Mouse (Mus musculus) brain, embryonic 14.5 days (tissue): ENCODE data around the gene Zbtb20.

Experiments used
- CTCF ChIP-seq: fragments of 200-500 bp; IDR thresholded peaks from 2 replicates; pipeline ENCODE4 v1.5.1; 2012; ENCODE audit warnings: inconsistent platforms, mild to moderate bottlenecking, moderate library complexity, borderline replicate concordance; ENCODE audit not compliant: insufficient read depth, insufficient read length; ENCODE audit errors: extremely low read depth
- POLR2A ChIP-seq: fragments of 200-500 bp; IDR thresholded peaks from 2 replicates; pipeline ENCODE4 v1.6.1; 2012; ENCODE audit warnings: mild to moderate bottlenecking, inconsistent platforms, borderline replicate concordance; ENCODE audit not compliant: poor library complexity, insufficient read depth, insufficient read length, severe bottlenecking; ENCODE audit errors: extremely low read depth

GRCm38 (mm10) chr16:43360838-43361480 is 485.3 kb downstream of the Zbtb20 start:
- TF ChIP-seq POLR2A, result no peak
- TF ChIP-seq CTCF, result no peak
